Mouse (Mus musculus): ENCODE data around the gene Morc3. TPM values are rescaled to one million over a fixed set of nuclear protein-coding genes. Genes with fewer than 3 reads are reported as not detected.

The Morc3 gene
- total RNA-seq (2021): 10 to 100 TPM; 26.8 to 35.6 TPM

DNA sequence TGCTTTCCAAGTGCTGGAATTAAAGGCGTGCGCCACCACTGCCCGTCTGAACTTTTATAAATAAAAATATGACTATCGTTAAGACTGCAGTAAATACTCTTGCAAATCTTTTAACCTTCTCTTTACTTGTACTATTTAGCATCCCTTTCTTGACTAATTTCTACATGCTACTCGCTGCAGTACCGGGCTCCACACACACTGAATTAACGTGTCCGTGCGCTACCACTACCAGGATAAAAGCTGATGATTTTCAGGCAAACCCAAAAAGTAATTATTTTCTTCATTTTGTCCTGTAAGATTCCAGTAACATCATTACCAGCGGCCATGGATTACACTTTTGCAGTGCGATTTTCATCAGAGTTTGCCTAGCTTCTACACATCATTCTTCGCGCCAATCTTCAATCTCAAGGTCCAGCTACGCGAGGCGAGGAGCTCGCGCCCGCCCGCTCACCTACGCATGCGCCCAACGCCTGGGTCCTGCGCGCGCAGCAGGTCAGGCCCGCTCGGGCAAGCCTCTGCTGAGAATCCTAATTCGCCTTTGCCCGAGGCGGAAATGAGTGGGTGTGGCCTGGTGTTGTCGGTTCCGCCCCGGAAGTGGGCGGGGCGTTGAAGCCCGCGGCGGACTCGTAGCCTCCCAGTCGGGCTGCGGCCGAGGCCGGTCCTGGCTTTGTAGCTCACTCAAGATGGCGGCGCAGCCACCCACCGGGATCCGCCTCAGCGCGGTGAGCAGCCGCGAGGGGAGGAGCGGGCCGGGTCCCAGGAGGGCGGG is at the start of gene Morc3:
Gene Morc3 (plus strand): TSS at position 495 of the 769 bp plus-strand sequence.
- intact Hi-C loops (cut with DNase I): no loop called here

DNA sequence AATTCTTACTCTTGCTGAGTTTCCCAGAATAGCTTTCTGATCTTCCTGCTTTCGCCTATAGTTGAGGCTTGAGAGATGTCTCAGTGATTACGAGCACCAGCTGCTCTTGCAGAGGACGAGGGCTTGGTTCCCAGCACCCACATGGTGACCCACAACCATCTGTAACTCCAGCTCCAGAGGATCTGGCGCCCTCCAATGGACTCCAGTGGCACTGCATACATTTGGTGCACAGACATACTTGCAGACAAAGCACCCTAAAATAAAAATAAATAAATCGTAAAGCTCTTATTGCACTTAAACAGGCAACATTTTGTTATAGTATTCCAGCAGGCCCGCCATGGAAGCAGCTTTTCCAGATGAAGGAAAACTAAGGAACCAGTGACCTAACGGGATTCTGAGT is 47.7 kb upstream of the Morc3 start:
- intact Hi-C loops (cut with DNase I): no loop called here

More for the DNA sequence above, at the start of gene Morc3:
- DNase-seq (ENCODE audit: extremely low spot score in 1 of 2, low spot score in 2 of 2): peak; percentile 99 to 100

DNA sequence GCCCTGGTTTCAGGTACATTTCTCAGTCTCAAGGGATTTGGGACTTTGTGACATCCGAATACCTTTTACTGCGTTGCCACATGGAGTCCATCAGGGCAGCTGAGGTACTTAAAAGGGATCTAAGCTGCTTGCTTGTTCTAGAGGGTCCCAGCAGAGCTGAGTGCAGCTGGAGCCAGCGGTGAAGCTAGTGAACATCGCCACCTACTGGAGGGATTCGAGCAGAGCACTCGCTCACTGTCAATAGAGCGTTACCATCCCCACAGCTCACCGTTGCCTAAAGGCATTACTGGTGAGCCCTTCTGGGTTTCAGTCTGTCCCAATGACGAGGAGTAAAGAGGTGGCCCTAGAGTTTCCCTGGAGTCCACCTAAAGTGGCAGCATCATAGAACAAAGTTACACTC is 46.1 kb upstream of the Morc3 start:
- intact Hi-C loops (cut with DNase I): loop anchor here (5.0 kb wide), 2 partner anchors 74 to 104 kb away; partner anchors contain the start of genes Cbr3 and Dop1b
- DNase-seq (ENCODE audit: extremely low spot score in 1 of 2, low spot score in 2 of 2): peak; percentile 60 to 73

More for the DNA sequence above, 47.7 kb upstream of the Morc3 start:
- no peak for DNase-seq (ENCODE audit: extremely low spot score in 1 of 2, low spot score in 2 of 2)

DNA sequence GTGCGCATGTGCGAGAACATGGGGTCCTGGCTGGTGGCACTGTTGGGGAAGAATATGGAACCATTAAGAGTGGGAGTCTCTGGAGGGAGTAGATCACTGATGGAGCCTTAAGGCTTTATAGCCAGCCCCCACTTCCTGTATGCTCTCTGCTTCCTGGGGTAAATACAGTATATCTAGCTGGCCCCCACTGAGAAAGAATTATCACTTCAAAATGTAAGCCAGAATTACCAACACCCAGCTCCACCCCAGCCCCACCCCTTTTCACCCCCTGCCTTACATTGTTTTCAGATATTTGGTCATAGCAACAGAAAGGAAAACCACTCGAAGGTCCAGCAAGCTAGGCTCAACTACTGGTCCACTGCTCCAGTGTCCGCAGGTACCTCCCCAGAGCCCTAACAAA is 43.5 kb upstream of the Morc3 start:
- intact Hi-C loops (cut with DNase I): loop anchor here (5.0 kb wide), 2 partner anchors 76 to 106 kb away; partner anchors contain the start of genes Cbr3 and Dop1b
- no peak for DNase-seq (ENCODE audit: extremely low spot score in 1 of 2, low spot score in 2 of 2)

GRCm38 (mm10) chr16:93788881-93789280 is 43.0 kb upstream of the Morc3 start:
- DNase-seq (ENCODE audit: extremely low spot score in 1 of 2, low spot score in 2 of 2): no peak
- intact Hi-C loops (cut with DNase I): loop anchor here (5.0 kb wide), 2 partner anchors 77 to 107 kb away; partner anchors contain the start of genes Cbr3 and Dop1b

- no peak for DNase-seq (ENCODE audit: extremely low spot score in 1 of 2, low spot score in 2 of 2)
- intact Hi-C loops (cut with DNase I): loop anchor here (5.0 kb wide), 2 partner anchors 78 to 108 kb away; partner anchors contain the start of genes Cbr3 and Dop1b
Observed at GRCm38 (mm10) chr16:93789971-93790755, 41.8 kb upstream of the Morc3 start.

- intact Hi-C loops (cut with DNase I): no loop called here
- no peak for DNase-seq (ENCODE audit: extremely low spot score in 1 of 2, low spot score in 2 of 2)
Observed at GRCm38 (mm10) chr16:93792981-93793630, 38.8 kb upstream of the Morc3 start.

- intact Hi-C loops (cut with DNase I): no loop called here
Observed at GRCm38 (mm10) chr16:93794845-93795244, 37.1 kb upstream of the Morc3 start.

DNA sequence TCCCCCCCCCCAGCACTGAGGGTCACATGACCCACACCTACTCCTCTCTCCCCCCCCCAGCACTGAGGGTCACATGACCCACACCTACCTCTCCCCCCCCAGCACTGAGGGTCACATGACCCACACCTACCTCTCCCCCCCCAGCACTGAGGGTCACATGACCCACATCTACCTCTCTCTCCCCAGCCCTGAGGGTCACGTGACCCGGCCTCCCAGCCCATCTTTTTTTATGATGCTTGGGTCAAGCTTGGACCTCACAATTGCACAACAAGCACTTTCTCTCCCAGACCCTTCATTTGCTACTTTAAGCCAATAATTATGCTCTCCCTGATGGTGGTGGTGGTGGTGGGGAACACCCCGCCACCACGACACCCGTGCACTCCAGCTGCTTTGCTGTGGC is 36.5 kb upstream of the Morc3 start:
- intact Hi-C loops (cut with DNase I): no loop called here
- DNase-seq (ENCODE audit: extremely low spot score in 1 of 2, low spot score in 2 of 2): no peak

More at GRCm38 (mm10) chr16:93794845-93795244, 37.1 kb upstream of the Morc3 start:
- no peak for DNase-seq (ENCODE audit: extremely low spot score in 1 of 2, low spot score in 2 of 2)

DNA sequence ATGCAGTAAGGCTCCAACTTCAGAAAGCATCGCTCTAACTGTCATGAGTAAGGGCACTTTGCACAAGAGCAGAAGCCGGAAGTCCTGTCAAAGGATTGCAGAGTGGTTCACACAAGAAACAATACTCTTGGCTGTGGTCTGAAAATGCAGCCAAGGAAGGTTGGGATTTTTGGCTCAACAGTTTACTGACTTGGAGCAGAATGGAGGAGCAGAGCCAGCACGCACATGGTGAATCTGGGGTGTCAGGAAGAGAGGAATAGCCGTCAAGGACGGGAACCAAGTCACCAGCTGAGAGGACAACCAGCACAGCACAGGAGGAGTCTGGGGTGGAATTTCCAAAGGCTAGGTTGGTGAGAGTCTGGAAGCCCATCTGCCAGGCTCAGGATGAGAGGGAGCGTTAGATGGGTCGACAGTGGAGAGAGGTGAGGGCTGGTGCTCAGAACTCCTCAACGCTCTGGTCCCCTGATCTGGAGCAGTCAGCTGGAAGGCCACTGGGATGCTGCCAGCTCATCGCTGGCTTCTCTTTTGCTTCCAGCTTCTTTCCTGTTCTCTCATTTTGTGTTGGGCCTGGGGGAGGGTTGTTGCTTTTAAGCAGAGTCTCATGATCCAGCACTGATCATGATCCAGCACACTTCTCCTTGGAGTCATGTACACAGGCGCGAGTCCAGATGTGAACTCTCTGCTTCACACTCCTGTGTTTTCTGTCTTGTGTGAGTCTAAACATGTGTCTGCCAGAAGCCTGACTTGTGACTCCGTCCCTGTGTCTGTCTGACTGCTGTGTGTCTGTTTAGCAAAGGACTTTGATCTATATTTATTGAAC is 34.7 kb upstream of the Morc3 start:
- no peak for DNase-seq (ENCODE audit: extremely low spot score in 1 of 2, low spot score in 2 of 2)

GRCm38 (mm10) chr16:93797841-93798492 is 34.0 kb upstream of the Morc3 start:
- intact Hi-C loops (cut with DNase I): no loop called here
- no peak for DNase-seq (ENCODE audit: extremely low spot score in 1 of 2, low spot score in 2 of 2)

More for the DNA sequence above, 34.7 kb upstream of the Morc3 start:
- intact Hi-C loops (cut with DNase I): no loop called here

DNA sequence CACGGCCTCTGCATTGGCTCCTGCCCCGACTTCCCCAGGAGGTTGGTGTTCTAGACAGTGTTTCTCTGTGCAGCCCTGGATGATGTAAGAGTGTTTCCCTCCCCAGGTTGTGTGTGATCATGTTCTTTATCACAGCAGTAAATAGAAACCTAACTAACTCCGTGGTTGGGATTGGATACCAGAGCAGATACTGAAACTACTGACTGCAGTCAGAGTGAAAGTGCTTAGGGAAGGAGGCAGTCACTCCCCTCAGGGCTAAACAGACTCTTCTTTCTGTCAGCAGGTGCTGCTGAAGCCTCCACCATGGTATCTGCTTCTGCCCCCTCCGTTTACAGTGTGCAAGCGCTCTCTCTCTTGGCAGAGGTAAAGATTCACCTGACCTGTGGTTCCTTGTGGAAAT is 33.3 kb upstream of the Morc3 start:
- DNase-seq (ENCODE audit: extremely low spot score in 1 of 2, low spot score in 2 of 2): no peak
- intact Hi-C loops (cut with DNase I): no loop called here

- intact Hi-C loops (cut with DNase I): no loop called here
- DNase-seq (ENCODE audit: extremely low spot score in 1 of 2, low spot score in 2 of 2): no peak
Observed at GRCm38 (mm10) chr16:93799071-93799470, 32.9 kb upstream of the Morc3 start.

DNA sequence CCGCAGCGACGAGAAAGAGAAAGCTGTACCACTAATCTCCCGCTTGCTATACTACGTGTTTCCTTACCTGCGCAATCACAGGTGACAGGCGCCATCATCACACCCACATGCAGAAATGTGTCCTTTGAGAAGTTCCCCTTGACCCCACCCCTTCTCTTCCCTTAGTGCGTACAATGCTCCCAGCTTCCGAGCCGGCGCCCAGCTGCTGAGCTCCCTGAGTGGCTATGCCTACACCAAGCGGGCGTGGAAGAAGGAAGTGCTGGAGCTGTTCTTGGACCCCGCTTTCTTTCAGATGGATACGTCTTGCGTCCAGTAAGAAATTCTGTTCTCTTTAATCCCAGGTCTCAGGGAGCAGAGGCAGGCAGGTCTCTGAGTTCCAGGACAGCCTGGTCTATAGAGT is 32.0 kb upstream of the Morc3 start:
- intact Hi-C loops (cut with DNase I): no loop called here
- DNase-seq (ENCODE audit: extremely low spot score in 1 of 2, low spot score in 2 of 2): no peak

- intact Hi-C loops (cut with DNase I): no loop called here
- no peak for DNase-seq (ENCODE audit: extremely low spot score in 1 of 2, low spot score in 2 of 2)
Observed at GRCm38 (mm10) chr16:93807167-93807566, 24.8 kb upstream of the Morc3 start.

DNA sequence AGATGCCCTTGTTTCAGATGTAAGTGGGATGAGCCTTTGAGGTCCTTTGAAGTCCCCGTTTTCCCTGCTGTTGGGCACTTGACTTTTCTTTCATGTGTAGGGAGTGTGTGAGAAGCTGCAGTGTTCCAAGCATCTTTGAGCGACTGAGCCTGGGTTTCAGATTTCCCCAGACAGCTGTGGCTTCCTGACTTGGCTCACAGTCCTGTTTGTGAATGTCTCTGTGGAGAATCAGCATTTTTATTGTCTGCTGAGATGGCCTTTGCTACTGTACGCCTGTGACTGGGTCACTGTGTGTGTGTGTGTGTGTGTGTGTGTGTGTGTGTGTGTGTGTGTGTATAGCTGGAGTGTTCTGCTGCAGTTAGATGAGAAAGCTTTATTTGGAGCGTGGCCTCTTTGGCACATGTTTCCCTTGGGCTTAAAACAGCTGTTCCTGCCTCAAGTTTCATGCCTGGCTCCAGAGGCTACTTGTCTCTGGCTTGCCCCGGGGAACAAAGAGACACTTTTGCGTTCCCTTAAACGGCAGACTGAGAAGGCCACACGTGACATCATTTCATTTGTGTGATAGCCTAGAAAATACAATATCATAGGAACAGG is 23.9 kb upstream of the Morc3 start:
- DNase-seq (ENCODE audit: extremely low spot score in 1 of 2, low spot score in 2 of 2): peak; percentile 41 to 55
- intact Hi-C loops (cut with DNase I): no loop called here

DNA sequence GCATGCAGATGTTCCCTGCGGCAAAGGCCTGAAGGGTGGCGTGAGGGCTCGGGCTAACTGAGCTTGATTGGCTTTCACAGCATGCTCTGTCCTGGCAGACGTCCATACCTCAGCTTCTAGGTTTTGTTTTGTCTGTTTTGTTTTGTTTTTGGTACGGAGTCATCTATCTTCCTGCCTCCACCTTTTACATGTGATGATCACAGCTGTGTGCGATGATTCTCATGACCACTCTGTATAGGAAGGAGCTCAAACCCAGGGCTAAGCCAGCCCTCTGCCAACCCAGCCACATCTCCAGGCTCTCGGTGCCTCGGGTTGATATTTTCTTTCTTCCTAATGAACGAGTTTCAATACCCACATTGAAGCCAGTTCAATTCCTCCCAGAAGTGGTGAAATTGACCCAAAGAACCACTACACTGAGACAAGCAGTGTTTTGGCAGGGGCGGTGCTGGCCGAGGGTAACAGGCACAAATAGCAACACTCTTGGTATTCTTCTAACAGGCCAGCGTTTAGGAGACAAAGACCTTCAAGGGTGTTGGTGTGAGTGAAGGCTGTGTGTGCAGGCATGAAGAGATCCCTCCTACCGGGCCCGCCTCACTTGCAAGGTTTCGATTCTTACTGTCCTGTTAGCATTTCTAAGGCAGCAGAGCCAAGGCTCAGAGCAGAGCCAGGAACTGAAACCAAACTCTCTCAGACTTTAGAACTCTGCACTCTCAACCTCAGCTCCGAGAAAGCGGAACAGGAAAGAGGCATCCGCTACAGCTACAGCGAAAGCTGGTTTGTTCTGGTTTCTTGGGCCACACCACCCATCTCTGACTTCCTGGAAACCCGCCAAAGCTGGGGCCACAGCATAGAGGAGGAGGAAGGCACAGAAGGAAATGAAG is 15.8 kb upstream of the Morc3 start:
- peak; percentile 57 to 78 for DNase-seq (ENCODE audit: extremely low spot score in 1 of 2, low spot score in 2 of 2)
- intact Hi-C loops (cut with DNase I): no loop called here
